Mouse (Mus musculus): ENCODE results near the gene Gstt2. TPM values are rescaled to one million over a fixed set of nuclear protein-coding genes. Genes with fewer than 3 reads are reported as not detected.
"Not testable (repeated sequence)": the region's sequence is repeated elsewhere in the genome, so short reads cannot be mapped to it uniquely, and the experiment has no call there.

The Gstt2 gene
- polyA plus RNA-seq, 1 experiment: 1.4 TPM

GRCm38 (mm10) chr10:75860746-75861145 is 23.5 kb upstream of the Gstt2 start:
- Histone ChIP-seq H3K4me2 (ENCODE audit: low read depth) (peak overlapping the region; percentile 94), H3K4me3 (peak overlapping the region; percentile 86), H3ac (ENCODE audit: control insufficient read depth, insufficient read length) (no peak overlapping the region), H3K36me3 (ENCODE audit: control insufficient read depth, insufficient read depth) (peaks cover 10% of the 10 kb centered on the region), H3K79me2 (ENCODE audit: control insufficient read depth, insufficient read depth) (peaks cover 14% of the 10 kb centered on the region), H3K27me3 (ENCODE audit: control insufficient read depth, insufficient read depth, insufficient read length) (no peaks in the 10 kb centered on the region)
- TF ChIP-seq POLR2A (IDR thresholded peaks at IDR 0.05; ENCODE audit: insufficient read length, low read depth): no peak
- no peak for TF ChIP-seq SRF (IDR thresholded peaks at IDR 0.05; ENCODE audit: control insufficient read depth, insufficient read length, low read depth)
- TF ChIP-seq MYOG (IDR thresholded peaks at IDR 0.05; ENCODE audit: control insufficient read depth in 1 of 3, insufficient read depth in 1 of 3, insufficient read length in 2 of 3, low read depth in 2 of 3): no peak
- no peak for TF ChIP-seq REST (IDR thresholded peaks at IDR 0.05; ENCODE audit: insufficient read depth, insufficient read length)
- no peak for TF ChIP-seq POLR2AphosphoS2 (IDR thresholded peaks at IDR 0.05; ENCODE audit: insufficient read length, low read depth)
- no peak for TF ChIP-seq E2F4 (IDR thresholded peaks at IDR 0.05; ENCODE audit: insufficient read depth)
- TF ChIP-seq CEBPB (IDR thresholded peaks at IDR 0.05; ENCODE audit: insufficient read depth, poor library complexity, severe bottlenecking): no peak
- TF ChIP-seq MAX (IDR thresholded peaks at IDR 0.05; ENCODE audit: low read depth): no peak
- TF ChIP-seq MYOD1 (IDR thresholded peaks at IDR 0.05; ENCODE audit: control insufficient read depth in 1 of 3, insufficient read length in 2 of 3, low read depth in 2 of 3): no peak
- TF ChIP-seq TCF3 (IDR thresholded peaks at IDR 0.05; ENCODE audit: insufficient read length, low read depth): no peak
- no peak for TF ChIP-seq TCF12 (IDR thresholded peaks at IDR 0.05; ENCODE audit: insufficient read depth, poor library complexity, severe bottlenecking)
- no peak for TF ChIP-seq USF1 (IDR thresholded peaks at IDR 0.05; ENCODE audit: low read depth)

GRCm38 (mm10) chr10:75859786-75860470 is 22.7 kb upstream of the Gstt2 start, which contains the start of gene Mif:
Gene Mif, minus strand, starts transcription at chr10:75860240.
- H3K79me2 ChIP-seq (ENCODE audit: control insufficient read depth, insufficient read depth): peaks cover 14% of the 10 kb centered on the region
- H3ac ChIP-seq (ENCODE audit: control insufficient read depth, insufficient read length): peak within 1 kb of the TSS; percentile 28

DNA sequence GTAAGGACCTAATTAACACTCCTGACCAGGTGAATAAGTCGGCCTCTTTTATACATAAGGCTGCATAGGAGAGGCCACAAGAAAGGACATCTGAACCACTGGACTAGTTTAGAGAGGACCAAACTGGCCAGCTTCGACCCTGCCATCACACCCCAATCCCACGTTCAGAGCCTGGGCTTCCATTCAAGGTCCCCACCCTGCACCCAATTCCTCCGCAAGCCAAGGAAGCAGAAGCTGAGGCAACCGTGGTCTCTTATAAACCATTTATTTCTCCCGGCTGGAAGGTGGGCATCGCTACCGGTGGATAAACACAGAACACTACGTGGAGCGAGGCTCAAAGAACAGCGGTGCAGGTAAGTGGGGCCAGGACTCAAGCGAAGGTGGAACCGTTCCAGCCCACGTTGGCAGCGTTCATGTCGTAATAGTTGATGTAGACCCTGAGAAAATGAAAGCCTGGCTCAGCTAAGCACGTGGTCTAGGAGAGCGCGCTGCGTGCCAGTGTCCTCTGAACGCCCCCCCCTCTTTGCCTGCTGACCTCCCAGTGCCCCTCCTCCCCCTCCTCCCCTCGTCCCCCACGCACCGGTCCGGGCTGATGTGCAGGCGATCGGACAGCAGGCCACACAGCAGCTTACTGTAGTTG is 22.0 kb upstream of the Gstt2 start:
- H3K4me3 ChIP-seq: peak overlapping the region; percentile 86
- peak overlapping the region; percentile 28 for H3ac ChIP-seq (ENCODE audit: control insufficient read depth, insufficient read length)
- H3K4me2 ChIP-seq (ENCODE audit: low read depth): peak overlapping the region; percentile 70

More at GRCm38 (mm10) chr10:75859786-75860470, 22.7 kb upstream of the Gstt2 start, which contains the start of gene Mif:
- H3K36me3 ChIP-seq (ENCODE audit: control insufficient read depth, insufficient read depth); H3K27me3 ChIP-seq (ENCODE audit: control insufficient read depth, insufficient read depth, insufficient read length): not testable (repeated sequence)
- Histone ChIP-seq H3K4me3 (peak within 1 kb of the TSS; percentile 86), H3K4me2 (ENCODE audit: low read depth) (peak within 1 kb of the TSS; percentile 94)
- TF ChIP-seq POLR2AphosphoS2 (IDR thresholded peaks at IDR 0.05; ENCODE audit: insufficient read length, low read depth) (peak; percentile 95), MYOG (IDR thresholded peaks at IDR 0.05; ENCODE audit: control insufficient read depth in 1 of 3, insufficient read depth in 1 of 3, insufficient read length in 2 of 3, low read depth in 2 of 3) (peak in 1 of 3 experiments; percentile 18), POLR2A (IDR thresholded peaks at IDR 0.05; ENCODE audit: insufficient read length, low read depth) (peak; percentile 86), SRF (IDR thresholded peaks at IDR 0.05; ENCODE audit: control insufficient read depth, insufficient read length, low read depth) (peak; percentile 17)

DNA sequence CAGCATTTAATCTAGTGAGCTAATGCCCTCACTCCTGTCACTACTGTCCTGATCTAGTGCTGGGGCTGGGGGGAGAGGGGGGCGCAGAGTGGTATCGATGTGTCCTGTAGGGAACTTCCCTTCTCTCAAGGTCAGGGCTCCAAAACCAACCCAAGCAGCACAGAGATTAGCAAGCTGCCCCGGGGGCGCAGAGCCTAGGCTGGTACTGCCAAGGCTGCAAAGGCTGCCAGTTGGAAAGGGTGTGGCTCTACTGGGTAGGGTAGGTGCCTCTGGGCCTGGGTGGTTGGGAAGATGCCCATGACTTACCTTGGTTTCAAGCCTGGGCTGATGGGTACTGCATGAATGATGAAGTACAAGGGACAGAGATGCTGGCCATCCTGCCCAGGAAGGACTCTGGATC is 20.4 kb upstream of the Gstt2 start:
- H3K4me3 ChIP-seq: peak overlapping the region; percentile 86
- H3K27me3 ChIP-seq (ENCODE audit: control insufficient read depth, insufficient read depth, insufficient read length): no peaks in the 10 kb centered on the region
- H3ac ChIP-seq (ENCODE audit: control insufficient read depth, insufficient read length): no peak overlapping the region
- peak overlapping the region; percentile 70 for H3K4me2 ChIP-seq (ENCODE audit: low read depth)
- H3K79me2 ChIP-seq (ENCODE audit: control insufficient read depth, insufficient read depth): peaks cover 14% of the 10 kb centered on the region
- peaks cover 10% of the 10 kb centered on the region for H3K36me3 ChIP-seq (ENCODE audit: control insufficient read depth, insufficient read depth)
- TF ChIP-seq POLR2A (IDR thresholded peaks at IDR 0.05; ENCODE audit: insufficient read length, low read depth) (peak; percentile 10), CEBPB (IDR thresholded peaks at IDR 0.05; ENCODE audit: insufficient read depth, poor library complexity, severe bottlenecking) (no peak), POLR2AphosphoS2 (IDR thresholded peaks at IDR 0.05; ENCODE audit: insufficient read length, low read depth) (peak; percentile 58)

More for the DNA sequence above, 22.0 kb upstream of the Gstt2 start:
- peaks cover 10% of the 10 kb centered on the region for H3K36me3 ChIP-seq (ENCODE audit: control insufficient read depth, insufficient read depth)
- no peak for TF ChIP-seq E2F4 (IDR thresholded peaks at IDR 0.05; ENCODE audit: insufficient read depth)
- TF ChIP-seq REST (IDR thresholded peaks at IDR 0.05; ENCODE audit: insufficient read depth, insufficient read length): no peak
- no peak for TF ChIP-seq TCF3 (IDR thresholded peaks at IDR 0.05; ENCODE audit: insufficient read length, low read depth)
- TF ChIP-seq MYOG (IDR thresholded peaks at IDR 0.05; ENCODE audit: control insufficient read depth in 1 of 3, insufficient read depth in 1 of 3, insufficient read length in 2 of 3, low read depth in 2 of 3): no peak
- no peak for TF ChIP-seq POLR2A (IDR thresholded peaks at IDR 0.05; ENCODE audit: insufficient read length, low read depth)
- no peak for TF ChIP-seq MAX (IDR thresholded peaks at IDR 0.05; ENCODE audit: low read depth)
- peaks cover 14% of the 10 kb centered on the region for H3K79me2 ChIP-seq (ENCODE audit: control insufficient read depth, insufficient read depth)
- no peaks in the 10 kb centered on the region for H3K27me3 ChIP-seq (ENCODE audit: control insufficient read depth, insufficient read depth, insufficient read length)

- no peak overlapping the region for H3K4me2 ChIP-seq (ENCODE audit: low read depth)
- H3K4me3 ChIP-seq: no peak overlapping the region
- peaks cover 14% of the 10 kb centered on the region for H3K79me2 ChIP-seq (ENCODE audit: control insufficient read depth, insufficient read depth)
- no peak overlapping the region for H3ac ChIP-seq (ENCODE audit: control insufficient read depth, insufficient read length)
- TF ChIP-seq POLR2A (IDR thresholded peaks at IDR 0.05; ENCODE audit: insufficient read length, low read depth) (no peak), MYOD1 (IDR thresholded peaks at IDR 0.05; ENCODE audit: control insufficient read depth in 1 of 3, insufficient read length in 2 of 3, low read depth in 2 of 3) (no peak), MAX (IDR thresholded peaks at IDR 0.05; ENCODE audit: low read depth) (no peak), USF1 (IDR thresholded peaks at IDR 0.05; ENCODE audit: low read depth) (no peak), TCF3 (IDR thresholded peaks at IDR 0.05; ENCODE audit: insufficient read length, low read depth) (no peak), MYOG (IDR thresholded peaks at IDR 0.05; ENCODE audit: control insufficient read depth in 1 of 3, insufficient read depth in 1 of 3, insufficient read length in 2 of 3, low read depth in 2 of 3) (no peak), SRF (IDR thresholded peaks at IDR 0.05; ENCODE audit: control insufficient read depth, insufficient read length, low read depth) (no peak), CEBPB (IDR thresholded peaks at IDR 0.05; ENCODE audit: insufficient read depth, poor library complexity, severe bottlenecking) (no peak), E2F4 (IDR thresholded peaks at IDR 0.05; ENCODE audit: insufficient read depth) (no peak), TCF12 (IDR thresholded peaks at IDR 0.05; ENCODE audit: insufficient read depth, poor library complexity, severe bottlenecking) (no peak), REST (IDR thresholded peaks at IDR 0.05; ENCODE audit: insufficient read depth, insufficient read length) (no peak), POLR2AphosphoS2 (IDR thresholded peaks at IDR 0.05; ENCODE audit: insufficient read length, low read depth) (no peak)
- H3K36me3 ChIP-seq (ENCODE audit: control insufficient read depth, insufficient read depth): peaks cover 10% of the 10 kb centered on the region
- H3K27me3 ChIP-seq (ENCODE audit: control insufficient read depth, insufficient read depth, insufficient read length): no peaks in the 10 kb centered on the region
Measured at GRCm38 (mm10) chr10:75856976-75857375, 19.8 kb upstream of the Gstt2 start.
